Mouse (Mus musculus) regulatory T cell (primary cell): ENCODE measurements around the gene Smc5.

Experiments used
- in situ Hi-C: fragments of 300-600 bp; cut with MboI, MseI; formaldehyde crosslinking; loops from one replicate; pipeline ENCODE4 v1.15.1; 2025; ENCODE audit warnings: high pct_unique_total_duplicates

Smc5 gene

DNA sequence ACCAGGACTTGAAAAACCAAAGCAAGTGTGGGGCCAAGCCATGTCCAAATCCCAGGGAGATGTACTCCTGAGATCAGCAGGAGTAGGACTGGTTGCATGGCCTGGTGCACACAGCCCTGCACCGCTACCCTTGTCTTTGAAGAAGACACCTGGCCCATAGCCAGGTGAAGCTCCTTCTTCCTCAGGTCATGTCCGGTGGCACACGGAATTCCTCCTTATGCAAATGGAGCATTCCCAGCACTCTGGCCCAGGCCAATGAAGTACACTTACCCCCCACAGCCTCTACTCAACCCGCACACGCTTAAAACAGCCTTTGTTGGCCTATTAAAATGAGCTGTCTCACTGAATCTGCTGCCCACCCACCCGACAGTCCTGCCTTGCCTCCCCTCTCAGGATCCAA, 82.2 kb downstream of the Smc5 start:
- in situ Hi-C loops, result no loop called here

DNA sequence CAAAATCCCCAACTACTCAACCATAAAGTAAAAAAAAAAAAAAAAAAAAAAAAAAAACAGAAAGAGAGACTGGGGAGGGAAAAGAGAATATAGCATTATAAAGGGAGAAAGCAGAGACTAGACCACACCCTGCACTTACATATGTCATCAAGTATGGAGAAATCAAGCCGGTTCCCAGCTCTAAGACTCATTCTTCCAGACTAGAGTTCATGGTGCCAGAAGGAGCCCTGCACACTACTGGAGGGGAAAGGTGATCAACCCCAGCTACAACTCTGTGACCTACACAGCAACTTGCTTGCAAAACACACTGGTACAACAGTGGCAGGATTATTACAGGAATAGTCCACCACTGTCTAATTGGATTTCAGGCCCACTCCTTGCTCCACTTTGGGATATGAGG, 84.0 kb downstream of the Smc5 start:
- in situ Hi-C loops, result no loop called here

DNA sequence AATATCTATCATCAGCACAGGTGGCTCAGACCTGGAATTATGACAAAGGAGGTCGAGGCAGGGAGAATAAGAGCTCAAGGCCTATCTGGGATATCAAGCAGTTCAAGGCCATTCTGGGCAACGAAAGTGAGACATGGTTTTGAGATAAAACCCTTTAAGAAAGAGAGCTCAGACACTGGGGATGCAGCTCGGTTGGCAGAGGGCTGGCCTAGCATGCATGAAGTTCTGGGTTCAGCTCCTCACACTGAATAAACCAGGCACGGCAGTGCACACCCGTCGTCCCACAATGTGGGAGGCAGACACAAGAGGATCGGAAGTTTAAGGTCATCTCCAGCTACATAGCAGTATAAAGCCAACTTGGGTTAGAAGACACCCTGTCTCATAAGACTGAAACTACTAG, 84.7 kb downstream of the Smc5 start:
- in situ Hi-C loops, result no loop called here

DNA sequence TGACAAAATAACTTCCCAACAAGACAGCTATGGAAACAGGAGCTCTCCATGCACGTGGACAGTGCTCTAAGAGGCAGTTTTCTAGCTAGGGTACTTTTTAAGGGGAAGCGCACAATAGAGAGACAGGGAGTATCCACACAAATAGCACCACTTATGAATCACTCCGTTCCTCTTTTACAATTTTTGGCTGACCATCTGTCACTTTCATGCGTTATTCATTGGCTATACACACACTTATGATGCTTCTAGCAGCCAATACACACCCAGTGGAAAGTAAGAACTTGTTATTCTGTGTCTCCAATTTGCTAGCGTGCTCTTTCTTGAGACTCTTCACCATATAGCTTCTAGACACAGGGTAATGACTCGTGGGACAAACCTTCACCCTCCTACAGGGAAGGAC, 86.0 kb downstream of the Smc5 start:
- in situ Hi-C loops, result no loop called here

DNA sequence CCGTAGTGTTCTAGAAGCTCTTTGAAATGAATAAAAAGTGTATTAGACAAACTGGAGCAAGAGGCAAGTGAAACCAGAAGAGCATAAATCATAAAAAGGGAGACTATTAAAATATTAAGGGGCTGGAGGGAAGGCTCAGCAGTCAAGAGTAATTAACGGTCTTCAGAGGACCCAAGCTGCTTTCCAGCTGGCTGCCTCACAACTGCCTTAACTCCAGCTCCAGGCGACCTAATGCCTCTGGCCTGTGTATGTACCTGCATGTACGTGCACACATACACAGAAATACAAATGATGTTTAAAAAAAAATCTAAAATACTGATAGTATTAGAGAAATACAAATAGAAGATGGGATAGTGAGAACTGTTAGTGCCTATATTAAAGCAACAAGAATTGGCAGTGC, 89.6 kb downstream of the Smc5 start:
- in situ Hi-C loops, result no loop called here

DNA sequence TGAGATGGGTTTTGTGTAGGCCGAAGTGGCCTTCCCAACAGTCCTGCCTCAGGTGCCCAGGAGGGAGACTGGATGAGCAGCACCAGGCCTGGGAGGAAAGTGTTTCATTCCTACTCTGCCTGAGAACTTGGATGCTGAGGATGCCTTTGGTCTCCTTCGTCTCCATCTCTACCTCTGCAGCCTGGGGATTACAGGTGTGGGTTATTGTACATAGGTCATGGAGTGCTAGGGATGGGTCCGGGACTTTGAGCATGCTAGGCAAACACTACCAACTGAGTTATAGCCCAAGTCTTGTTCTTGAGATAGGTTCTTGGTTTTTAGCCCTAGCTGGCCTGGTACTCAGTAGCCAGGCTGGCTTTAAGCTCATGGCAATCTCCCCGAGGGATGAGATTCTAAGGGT, 90.2 kb downstream of the Smc5 start:
- in situ Hi-C loops, result no loop called here

DNA sequence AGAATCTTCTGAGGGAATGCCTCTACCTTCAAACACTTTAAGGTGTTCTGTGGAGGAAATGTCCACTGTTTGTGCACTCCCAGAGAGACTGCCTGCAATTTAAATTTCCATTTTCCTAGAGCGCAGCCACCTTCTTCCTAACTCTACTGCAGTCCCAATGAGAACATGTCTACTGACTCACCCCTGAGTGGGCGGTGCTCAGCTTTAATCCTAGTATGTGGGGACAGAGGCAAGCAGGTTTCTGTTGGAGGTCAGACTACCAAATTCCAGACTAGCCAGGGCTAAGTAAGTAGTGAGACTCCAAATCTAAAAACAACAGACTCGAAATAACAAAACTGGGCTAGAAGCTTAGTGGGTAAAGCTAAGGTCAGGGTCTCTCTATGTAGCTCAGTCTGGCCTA, 95.2 kb downstream of the Smc5 start:
- in situ Hi-C loops, result no loop called here

DNA sequence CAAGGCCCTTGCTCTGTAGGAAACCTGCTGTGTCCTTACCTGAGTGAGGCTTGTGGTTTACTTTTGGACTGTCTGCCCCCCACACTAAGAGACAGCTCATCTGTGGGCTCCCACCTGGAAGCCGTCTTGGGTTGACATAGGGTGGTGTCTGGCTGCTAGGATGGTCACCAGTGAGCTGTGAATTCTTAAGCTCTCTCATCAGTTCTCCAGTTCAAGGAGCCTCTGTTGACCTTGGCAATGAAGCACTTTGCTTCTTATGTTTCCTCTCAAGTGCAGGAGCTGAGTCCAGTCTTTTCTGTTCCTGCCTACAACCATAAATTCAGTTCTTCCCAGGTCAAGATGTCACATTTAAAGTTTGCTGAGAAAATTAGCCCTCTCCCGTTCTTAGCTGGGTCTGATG, 98.2 kb downstream of the Smc5 start:
- in situ Hi-C loops, result no loop called here

DNA sequence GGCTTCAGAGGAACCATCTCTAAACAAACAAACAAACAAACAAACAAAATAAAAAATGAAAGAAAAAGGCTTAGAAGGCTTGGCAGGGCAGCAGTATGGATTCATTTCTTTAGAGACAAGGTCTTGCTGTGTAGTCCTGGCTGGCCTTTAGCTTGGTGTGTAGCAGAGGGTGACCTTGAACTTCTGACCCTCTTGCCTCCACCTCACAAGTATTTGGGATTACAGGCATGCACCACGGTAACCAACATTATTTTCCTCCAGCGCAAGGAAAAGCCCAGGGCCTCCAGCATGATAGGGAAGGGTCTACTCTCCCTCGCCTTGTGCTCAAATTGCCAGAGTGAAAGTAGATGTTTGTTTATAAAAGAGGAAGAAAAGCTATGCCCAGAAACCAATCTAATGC, 98.6 kb downstream of the Smc5 start:
- in situ Hi-C loops, result no loop called here

DNA sequence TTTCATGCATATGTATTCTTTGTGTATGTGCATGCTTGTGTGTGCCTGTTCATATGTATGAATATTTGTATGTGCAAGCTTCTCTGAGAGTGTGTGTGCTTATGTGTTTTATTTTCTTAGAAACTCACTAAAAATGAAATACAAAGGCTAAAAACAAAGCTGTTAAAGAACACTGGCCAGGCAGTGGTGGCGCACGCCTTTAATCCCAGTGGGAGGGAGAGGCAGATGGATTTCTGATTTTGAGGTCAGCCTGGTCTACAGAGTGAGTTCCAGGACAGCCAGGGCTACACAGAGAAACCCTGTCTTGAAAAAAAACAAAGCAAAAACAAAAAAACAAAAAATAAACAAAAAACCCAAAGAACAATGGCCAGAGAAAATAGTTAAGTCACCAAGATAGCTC, 102.6 kb downstream of the Smc5 start:
- in situ Hi-C loops, result no loop called here

DNA sequence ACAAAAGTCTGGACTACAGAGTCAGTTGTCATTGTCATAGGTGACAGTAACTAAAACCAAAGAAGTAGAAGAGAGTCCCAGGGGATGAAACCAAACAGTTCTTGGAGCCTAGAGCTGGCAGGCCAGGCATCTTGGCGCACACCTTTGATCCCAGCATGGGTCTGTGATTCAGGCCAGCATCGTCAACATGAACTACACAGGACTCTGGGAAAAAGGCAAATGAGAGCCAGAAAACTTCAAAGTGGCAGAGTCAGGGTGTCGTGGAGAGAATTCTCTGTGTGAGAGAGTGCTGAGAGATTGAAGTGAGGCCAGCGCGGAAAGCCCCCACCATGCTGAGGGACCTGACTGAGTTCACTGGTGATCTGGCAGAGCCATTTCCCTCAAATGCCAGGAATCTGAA, 103.2 kb downstream of the Smc5 start:
- in situ Hi-C loops, result no loop called here

DNA sequence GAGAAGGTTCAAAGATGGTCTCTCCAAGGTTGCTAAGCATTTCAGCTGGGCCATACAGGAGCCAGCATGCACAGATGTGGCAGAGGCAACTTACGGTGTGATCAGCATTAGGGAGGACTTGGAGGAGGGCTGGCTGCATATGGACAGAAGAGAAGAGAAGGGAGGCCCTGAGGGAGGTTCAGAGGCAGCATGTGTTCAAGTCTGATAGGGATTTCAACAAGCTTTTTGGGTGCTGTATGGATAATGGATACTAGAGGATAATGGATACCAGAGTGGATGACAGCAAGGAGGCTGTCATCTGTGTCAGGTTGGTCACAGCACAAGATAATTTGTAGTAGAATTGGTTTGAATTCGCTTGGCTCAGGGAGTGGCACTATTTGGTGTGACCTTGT, 104.0 kb downstream of the Smc5 start:
- in situ Hi-C loops, result no loop called here

DNA sequence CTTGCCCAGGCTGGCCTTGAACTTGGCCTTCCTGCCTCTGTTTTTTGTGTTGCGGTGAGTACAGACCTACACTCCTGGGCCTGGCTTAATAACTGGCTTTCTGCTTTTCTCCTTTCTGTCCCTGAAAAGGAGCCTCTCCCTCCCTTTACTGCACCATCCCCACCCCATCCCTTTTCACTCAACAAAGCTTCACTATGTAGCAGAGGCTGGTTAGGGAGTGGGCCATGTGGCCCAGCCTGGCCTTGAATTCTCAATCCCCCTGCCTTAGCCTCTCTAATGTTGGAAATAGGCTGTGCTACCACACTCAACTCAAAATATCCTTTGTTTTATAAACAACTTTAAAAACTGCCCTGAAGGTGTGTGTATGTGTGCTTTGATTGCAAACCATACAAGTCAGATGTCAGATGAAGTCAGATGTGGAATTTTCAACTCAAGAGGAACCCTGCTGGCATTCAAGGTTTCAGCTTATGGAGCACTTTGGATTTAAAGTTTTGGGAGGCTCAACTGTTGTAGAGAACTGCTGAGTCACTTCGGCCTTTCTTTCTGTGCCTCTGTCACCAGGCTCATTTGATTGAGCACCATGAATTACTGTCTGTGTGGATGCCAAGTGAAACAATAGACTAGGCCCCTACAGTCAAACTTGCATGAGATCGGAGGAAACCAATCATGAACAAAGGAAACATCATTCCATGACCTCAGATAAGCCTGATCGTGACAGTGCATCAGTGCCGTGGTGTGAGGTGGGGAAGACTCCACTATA, 104.6 kb downstream of the Smc5 start:
- in situ Hi-C loops, result no loop called here

DNA sequence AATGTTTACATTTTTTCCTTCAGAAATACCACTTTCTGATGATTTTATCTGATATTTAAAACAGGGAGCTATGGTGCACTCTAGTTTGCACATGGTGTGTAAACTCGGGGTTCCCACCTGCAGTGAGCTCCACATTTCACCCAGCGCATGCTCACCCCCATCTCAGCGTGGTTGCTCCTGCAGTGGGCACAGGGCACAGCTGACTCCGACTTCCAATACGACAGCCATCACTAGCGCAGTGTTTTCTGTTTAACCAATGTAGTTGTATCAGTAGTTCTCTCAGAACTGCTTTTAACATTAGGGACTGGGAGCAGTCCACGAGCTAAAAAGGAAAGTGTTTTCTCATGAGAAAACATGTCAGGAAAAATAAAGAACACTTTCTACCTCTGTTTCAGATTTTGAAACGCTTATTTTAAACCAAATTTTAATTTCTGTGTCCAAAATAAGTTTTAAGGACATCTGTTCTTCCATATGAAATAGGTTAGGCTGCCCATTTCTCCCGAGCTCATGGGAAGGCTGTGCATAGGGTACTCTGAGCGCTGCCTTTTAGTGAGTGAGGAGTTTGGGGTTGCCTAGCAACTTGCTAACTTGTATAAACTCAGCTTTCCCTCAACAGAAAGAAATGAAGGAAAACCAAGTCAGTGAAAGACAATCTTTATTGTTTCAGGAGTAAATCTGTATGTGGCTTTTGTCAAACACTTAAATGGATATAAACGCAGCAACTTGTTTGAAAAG, 107.0 kb downstream of the Smc5 start:
- in situ Hi-C loops, result no loop called here

DNA sequence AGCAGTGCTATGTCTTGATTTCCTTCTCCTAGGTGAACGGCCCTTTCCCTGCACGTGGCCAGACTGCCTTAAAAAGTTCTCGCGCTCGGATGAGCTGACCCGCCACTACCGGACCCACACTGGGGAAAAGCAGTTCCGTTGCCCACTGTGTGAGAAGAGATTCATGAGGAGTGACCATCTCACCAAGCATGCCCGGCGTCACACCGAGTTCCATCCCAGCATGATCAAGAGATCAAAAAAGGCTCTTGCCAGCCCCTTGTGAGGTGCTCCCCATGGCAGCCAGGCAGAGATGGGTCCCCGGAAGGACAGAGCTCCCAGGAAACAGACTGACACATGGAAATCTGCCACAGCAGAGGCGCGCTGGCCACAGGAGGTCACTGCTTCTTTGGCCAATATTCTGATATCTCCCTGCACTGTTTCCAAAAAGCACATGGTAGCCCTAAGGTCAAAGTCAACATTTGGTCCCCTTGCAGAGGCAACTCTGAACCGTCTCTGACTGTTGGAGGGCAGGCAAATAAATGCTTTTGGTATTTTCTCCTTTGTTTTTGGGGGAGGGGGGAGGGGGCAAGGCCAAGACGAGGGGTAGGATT, 109.0 kb downstream of the Smc5 start:
- in situ Hi-C loops, result no loop called here

DNA sequence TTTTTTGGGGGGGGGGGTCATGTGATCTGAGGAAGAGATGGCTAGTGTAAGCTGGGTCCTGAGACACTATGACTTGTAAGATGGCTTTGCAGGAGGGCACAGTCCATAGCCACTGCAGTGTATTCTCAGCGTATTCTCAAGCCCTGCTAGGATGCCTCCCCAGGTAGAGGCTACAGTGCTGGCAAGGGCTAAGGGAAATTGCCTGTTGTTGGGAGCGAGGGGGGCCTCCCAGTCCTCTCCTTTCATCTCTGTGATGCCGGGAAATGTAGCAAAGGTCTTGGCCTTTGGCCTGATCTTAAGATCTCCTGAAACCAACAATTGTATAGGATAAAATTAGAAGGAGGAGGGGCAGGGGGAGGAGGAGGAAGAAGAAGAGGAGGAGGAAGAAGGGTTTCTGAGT, 110.3 kb downstream of the Smc5 start:
- in situ Hi-C loops, result no loop called here

DNA sequence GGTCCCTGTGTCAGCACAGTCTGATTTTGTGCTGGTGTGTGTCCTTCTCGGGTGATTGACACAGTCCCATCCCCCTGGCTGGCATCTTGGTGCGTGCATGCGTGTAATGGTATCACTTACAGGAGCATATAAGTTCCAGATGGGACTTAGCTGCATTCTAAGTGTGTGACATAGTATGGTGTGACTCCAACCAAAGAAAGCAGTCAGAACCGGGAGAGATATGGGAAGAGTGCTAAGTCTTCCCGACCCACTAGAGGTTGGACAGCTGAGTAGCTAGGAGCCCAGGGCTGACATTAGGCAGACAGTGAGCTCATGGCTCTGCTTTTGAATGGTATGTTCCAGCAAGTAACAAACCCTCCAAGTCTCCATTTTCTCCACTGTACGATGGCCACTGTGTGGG, 110.8 kb downstream of the Smc5 start:
- in situ Hi-C loops, result no loop called here

DNA sequence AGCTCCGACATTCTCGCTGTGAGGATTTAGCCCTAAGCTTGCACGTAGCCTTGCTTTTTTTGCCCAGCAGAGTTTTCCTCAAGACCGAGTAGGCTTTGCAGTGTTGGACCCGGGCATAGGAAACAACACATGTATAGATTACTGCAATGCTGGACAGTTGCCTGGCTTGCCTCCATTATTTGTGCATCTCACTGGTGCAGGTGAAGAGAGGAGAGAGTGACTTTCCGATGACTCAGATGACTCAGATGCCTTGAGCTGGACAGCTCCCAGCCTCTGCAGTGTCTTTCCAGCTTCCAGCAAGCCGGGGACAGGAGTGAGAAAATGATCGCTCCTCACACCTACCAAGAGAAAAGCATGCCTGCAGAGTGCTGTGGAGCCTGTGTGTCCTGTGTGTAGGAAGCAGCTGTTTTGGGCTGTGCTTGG, 111.3 kb downstream of the Smc5 start:
- in situ Hi-C loops, result no loop called here

DNA sequence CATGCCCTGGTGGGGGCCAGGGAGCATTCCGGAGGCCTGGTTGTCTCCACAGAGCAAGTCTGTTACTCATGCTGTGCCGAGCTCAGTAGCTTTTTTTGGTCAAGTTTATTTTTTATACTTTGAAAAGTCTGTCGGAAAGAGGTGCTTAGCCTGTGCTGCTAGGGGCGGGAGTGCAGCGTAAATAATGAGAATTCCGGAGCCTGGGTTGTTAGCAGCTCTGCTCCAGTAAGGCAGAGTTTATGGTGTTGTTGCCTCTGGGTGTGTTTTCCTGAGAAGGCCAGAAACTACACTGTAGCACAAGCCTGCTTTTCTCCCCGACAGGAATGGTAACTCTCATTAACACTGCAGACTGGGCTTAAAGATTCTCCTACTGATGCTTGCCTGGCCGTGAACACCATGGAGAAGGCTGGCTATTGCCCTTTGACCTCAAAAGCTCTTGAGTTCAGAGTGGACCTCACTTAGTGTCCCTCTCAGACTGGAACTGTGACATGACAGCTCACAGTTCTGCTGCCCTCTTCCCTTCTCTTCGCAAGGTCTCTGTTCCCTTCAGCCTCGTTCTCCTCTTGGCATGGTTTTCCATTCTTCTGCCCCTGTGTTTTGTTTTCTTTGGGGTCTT, 113.8 kb downstream of the Smc5 start:
- in situ Hi-C loops, result loop anchor here (10.0 kb wide), 1 partner anchor 45 kb away; no protein-coding TSS in a partner anchor
